Mouse (Mus musculus) CH12.LX (cell line): Measurements from ENCODE around the gene Pak1ip1. TPM values are rescaled to one million over a fixed set of nuclear protein-coding genes. Genes with fewer than 3 reads are reported as not detected.

Source experiments
- DNase-seq: peaks from one replicate; pipeline ENCODE4 v3.0.0-alpha.2; 2013; ENCODE audit errors: extremely low read depth
- H3K27ac ChIP-seq: 2 replicates; pipeline ENCODE4 v1.5.1; 2012; ENCODE audit warnings: low read depth, mild to moderate bottlenecking, control low read depth, moderate library complexity; ENCODE audit not compliant: insufficient read depth
- H3K27me3 ChIP-seq: replicated peaks from 2 replicates; pipeline ENCODE3; 2012; ENCODE audit warnings: inconsistent platforms
- H3K36me3 ChIP-seq, 2 experiments: replicated peaks in 1 of 2; 2 replicates each; pipeline versions ENCODE3 to v1.6.1; 2012; ENCODE audit warnings: inconsistent platforms in 1 of 2, low read length in 1 of 2, mild to moderate bottlenecking in 1 of 2, mixed read lengths in 1 of 2, moderate library complexity in 1 of 2; ENCODE audit not compliant: control insufficient read depth in 1 of 2, insufficient read depth in 1 of 2
- H3K4me1 ChIP-seq, 2 experiments: 2 replicates each; pipeline ENCODE4 v1.6.1; 2012; ENCODE audit warnings: inconsistent platforms in 1 of 2, moderate library complexity in 1 of 2; ENCODE audit not compliant: insufficient read depth in 2 of 2, control insufficient read depth in 1 of 2
- H3K4me2 ChIP-seq: 2 replicates; pipeline ENCODE4 v1.6.1; 2012; ENCODE audit warnings: low read depth, mild to moderate bottlenecking, control low read depth; ENCODE audit not compliant: poor library complexity, insufficient read depth, severe bottlenecking
- H3K4me3 ChIP-seq, 3 experiments: fragments of 150-350 bp in 1 of 3; sonication (generic) in 1 of 3; replicated peaks in 1 of 3; 2 replicates each; pipeline versions ENCODE3 to v1.5.1; 2011 to 2012; ENCODE audit warnings: low read depth in 2 of 3, low read length in 2 of 3, mild to moderate bottlenecking in 2 of 3, moderate library complexity in 2 of 3, control low read depth in 1 of 3, improper control_type of control experiment in 1 of 3, inconsistent platforms in 1 of 3, mixed read lengths in 1 of 3; ENCODE audit not compliant: poor library complexity in 1 of 3
- H3K79me2 ChIP-seq: replicated peaks from 2 replicates; pipeline ENCODE4 v1.6.1; 2012; ENCODE audit warnings: mild to moderate bottlenecking, moderate library complexity; ENCODE audit not compliant: control insufficient read depth, poor library complexity, insufficient read depth, severe bottlenecking; ENCODE audit errors: extremely low read depth
- H3K9ac ChIP-seq: 2 replicates; pipeline ENCODE4 v1.6.1; 2012; ENCODE audit warnings: low read depth, mild to moderate bottlenecking, control low read depth, moderate library complexity; ENCODE audit not compliant: insufficient read depth
- H3K9me3 ChIP-seq: replicated peaks from 2 replicates; pipeline ENCODE3; 2012; ENCODE audit warnings: low read length, inconsistent platforms, mixed read lengths
- CHD1 ChIP-seq: IDR thresholded peaks from 2 replicates; pipeline ENCODE4 v1.6.1; 2012; ENCODE audit warnings: low read depth, low read length, improper control_type of control experiment, inconsistent platforms
- CHD2 ChIP-seq: IDR thresholded peaks from 2 replicates; pipeline ENCODE4 v1.6.1; 2011; ENCODE audit warnings: low read length, improper control_type of control experiment
- E2F4 ChIP-seq: IDR thresholded peaks from 2 replicates; pipeline ENCODE4 v1.6.1; 2011; ENCODE audit warnings: low read depth, low read length, improper control_type of control experiment; ENCODE audit not compliant: insufficient replicate concordance
- GABPA ChIP-seq: IDR thresholded peaks from 2 replicates; pipeline ENCODE4 v1.6.1; 2012; ENCODE audit warnings: low read depth, low read length, improper control_type of control experiment, inconsistent platforms; ENCODE audit not compliant: insufficient replicate concordance
- HCFC1 ChIP-seq: IDR thresholded peaks from 2 replicates; pipeline ENCODE4 v1.6.1; 2012; ENCODE audit warnings: low read depth, mild to moderate bottlenecking, inconsistent platforms, low read length, improper control_type of control experiment
- IRF4 ChIP-seq: IDR thresholded peaks from 2 replicates; pipeline ENCODE4 v1.6.1; 2014; ENCODE audit warnings: low read depth, mild to moderate bottlenecking, inconsistent platforms, low read length, improper control_type of control experiment
- JUN ChIP-seq: IDR thresholded peaks from 2 replicates; pipeline ENCODE4 v1.6.1; 2011; ENCODE audit warnings: low read depth, mild to moderate bottlenecking, low read length, improper control_type of control experiment, moderate library complexity; ENCODE audit not compliant: insufficient read depth
- MAZ ChIP-seq: IDR thresholded peaks from 2 replicates; pipeline ENCODE4 v1.6.1; 2012; ENCODE audit warnings: low read depth, mild to moderate bottlenecking, inconsistent platforms, low read length, improper control_type of control experiment, moderate library complexity
- MEF2A ChIP-seq: IDR thresholded peaks from 2 replicates; pipeline ENCODE4 v1.6.1; 2014; ENCODE audit warnings: low read depth, mild to moderate bottlenecking, inconsistent platforms, low read length, improper control_type of control experiment, borderline replicate concordance
- MXI1 ChIP-seq: IDR thresholded peaks from 2 replicates; pipeline ENCODE4 v1.6.1; 2011; ENCODE audit warnings: mild to moderate bottlenecking, low read depth, low read length, improper control_type of control experiment
- NELFE ChIP-seq: IDR thresholded peaks from 2 replicates; pipeline ENCODE4 v1.6.1; 2011; ENCODE audit warnings: low read depth, low read length, improper control_type of control experiment
- NRF1 ChIP-seq: IDR thresholded peaks from 2 replicates; pipeline ENCODE4 v1.6.1; 2014; ENCODE audit warnings: low read depth, mild to moderate bottlenecking, inconsistent platforms, low read length, improper control_type of control experiment, moderate library complexity
- POLR2A ChIP-seq: IDR thresholded peaks from 2 replicates; pipeline ENCODE4 v1.6.1; 2011; ENCODE audit warnings: low read depth, mild to moderate bottlenecking, improper control_type of control experiment, low read length
- POLR2AphosphoS2 ChIP-seq: IDR thresholded peaks from 2 replicates; pipeline ENCODE4 v1.6.1; 2011; ENCODE audit warnings: low read depth, low read length, improper control_type of control experiment
- SIN3A ChIP-seq: IDR thresholded peaks from 2 replicates; pipeline ENCODE4 v1.6.1; 2012; ENCODE audit warnings: low read length, improper control_type of control experiment, inconsistent platforms
- SMC3 ChIP-seq: IDR thresholded peaks from 2 replicates; pipeline ENCODE4 v1.6.1; 2011; ENCODE audit warnings: low read depth, low read length, improper control_type of control experiment
- TCF12 ChIP-seq: IDR thresholded peaks from 2 replicates; pipeline ENCODE4 v1.6.1; 2014; ENCODE audit warnings: low read depth, mild to moderate bottlenecking, inconsistent platforms, low read length, improper control_type of control experiment
- ZKSCAN1 ChIP-seq: IDR thresholded peaks from 2 replicates; pipeline ENCODE4 v1.6.1; 2012; ENCODE audit warnings: low read depth, inconsistent platforms, low read length, improper control_type of control experiment, borderline replicate concordance
- ZMIZ1 ChIP-seq: IDR thresholded peaks from 2 replicates; pipeline ENCODE4 v1.6.1; 2012; ENCODE audit warnings: low read depth, mild to moderate bottlenecking, inconsistent platforms, low read length, improper control_type of control experiment
- ZNF384 ChIP-seq: IDR thresholded peaks from 2 replicates; pipeline ENCODE4 v1.6.1; 2012; ENCODE audit warnings: low read depth, low read length, improper control_type of control experiment, inconsistent platforms
- dilution Hi-C: fragments of 300-500 bp; cut with MboI; formaldehyde crosslinking; loops from 2 replicates; pipeline ENCODE4 v1.14.3; 2020; ENCODE audit warnings: low sequenced_read_pairs; ENCODE audit not compliant: extremely low pct_unique_long_range_greater_than_20kb, extremely low pct_ligation_motif_present
- in situ Hi-C: fragments of 300-500 bp; cut with MboI; formaldehyde crosslinking; loops from 3 replicates; pipeline ENCODE4 v1.14.3; 2019; ENCODE audit warnings: low sequenced_read_pairs, low pct_ligation_motif_present, low pct_unique_long_range_greater_than_20kb, mixed read lengths
- polyA plus RNA-seq: library from polyadenylated mRNA; unstranded; fragments of >175 nt; gene quantifications from 2 replicates; pipeline ENCODE4 v1.2.1, GENCODE M21; 2012; ENCODE audit warnings: low read depth; ENCODE audit not compliant: insufficient read length
- total RNA-seq, 2 experiments: library from RNA; depleted of rRNA; stranded (reverse); fragments of 300-350 nt in 1 of 2; fragments of >200 nt in 1 of 2; gene quantifications; 2 replicates each; pipeline ENCODE4 v1.2.3; 2012 to 2014

Pak1ip1 gene
- total and polyA plus RNA-seq, 3 experiments = 54.8 to 81.9 (median 66.1) TPM

DNA sequence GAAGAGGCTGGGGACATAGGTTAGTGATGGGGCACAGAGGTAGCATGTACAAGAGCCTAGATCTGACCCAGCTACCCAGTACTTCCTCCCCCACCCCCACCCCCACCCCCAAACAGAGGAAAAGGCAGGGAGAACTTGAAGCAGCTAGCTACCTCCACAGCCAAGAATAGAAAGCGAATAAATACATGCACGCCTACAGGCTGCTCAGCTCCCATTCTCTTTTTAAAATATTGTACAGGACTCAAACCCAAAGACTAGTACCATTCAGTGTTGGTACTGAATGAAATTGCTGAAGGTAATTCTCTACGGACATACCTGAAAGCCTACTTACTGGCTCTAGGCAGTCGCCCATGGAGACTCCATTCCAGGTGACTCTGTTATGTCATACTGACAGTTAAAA is 41.7 kb downstream of the Pak1ip1 start:
- in situ Hi-C loops = no loop called here

DNA sequence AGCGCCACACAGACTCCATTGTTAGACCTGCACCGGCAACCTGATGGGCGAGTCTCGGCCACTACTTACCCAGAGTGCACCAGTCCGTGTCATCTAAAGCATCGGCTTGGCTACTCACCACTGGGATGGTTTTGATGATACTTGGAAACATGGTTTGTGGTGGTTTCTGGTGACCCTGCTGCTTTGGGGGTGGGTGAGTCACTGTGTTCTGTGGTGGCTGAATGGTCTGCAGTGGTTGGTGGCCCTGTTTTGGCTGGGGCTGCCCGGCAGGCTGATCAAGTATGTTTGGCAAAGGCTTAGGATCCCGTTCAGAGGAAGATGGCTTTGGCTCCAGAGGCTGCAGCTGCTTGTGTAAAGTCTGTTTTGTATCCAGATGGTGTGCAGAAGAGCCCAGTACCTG is 45.1 kb downstream of the Pak1ip1 start:
- Histone ChIP-seq H3K9me3 (no peaks in the 10 kb centered on the region), H3K4me3 (no peak overlapping the region), H3K27ac (no peak overlapping the region), H3K4me1 (no peaks in the 10 kb centered on the region), H3K27me3 (no peaks in the 10 kb centered on the region), H3K79me2 (no peaks in the 10 kb centered on the region), H3K9ac (no peak overlapping the region), H3K4me2 (no peak overlapping the region), H3K36me3 (no peaks in the 10 kb centered on the region)
- no peak for DNase-seq
- dilution Hi-C loops = no loop called here
- in situ Hi-C loops = no loop called here
- TF ChIP-seq ZKSCAN1 (no peak), E2F4 (no peak), HCFC1 (no peak), IRF4 (no peak), POLR2A (no peak), CHD2 (no peak), MEF2A (no peak), SIN3A (no peak), ZMIZ1 (no peak), CHD1 (no peak), ZNF384 (no peak)

More for the DNA sequence above, 41.7 kb downstream of the Pak1ip1 start:
- TF ChIP-seq SMC3 (no peak), NELFE (no peak), GABPA (no peak), POLR2AphosphoS2 (no peak), MAZ (no peak), CHD1 (no peak), JUN (no peak), TCF12 (no peak), ZMIZ1 (no peak), NRF1 (no peak), MXI1 (no peak)
- dilution Hi-C loops = no loop called here
- no peak overlapping the region for H3K4me2 ChIP-seq
- H3K27me3 ChIP-seq = no peaks in the 10 kb centered on the region
- no peak overlapping the region for H3K9ac ChIP-seq
- H3K79me2 ChIP-seq = no peaks in the 10 kb centered on the region
- H3K4me1 ChIP-seq = 0 out of 4 replicates have a peak, but pooled peaks cover 0 to 4% of the 10 kb centered on the region in 2 experiments
- H3K9me3 ChIP-seq = no peaks in the 10 kb centered on the region
- H3K4me3 ChIP-seq = no peak overlapping the region
- no peak overlapping the region for H3K27ac ChIP-seq
- DNase-seq = no peak
- no peaks in the 10 kb centered on the region for H3K36me3 ChIP-seq
